Mouse (Mus musculus) limb, embryonic 14.5 days (tissue): ENCODE results near the gene 1110008L16Rik. TPM values are rescaled to one million over a fixed set of nuclear protein-coding genes. Genes with fewer than 3 reads are reported as not detected.
A peak's percentile ranks its signal among the peaks of the same experiment; 100 is the strongest.
"Not testable (repeated sequence)": the region's sequence is repeated elsewhere in the genome, so short reads cannot be mapped to it uniquely, and the experiment has no call there.

Experiments used
- ATAC-seq: fragments of 200-750 bp; cut with Nextera tagmentation; 2 replicates; pipeline ENCODE4 v1.8.0; 2017; ENCODE audit warnings: low read depth, moderate number of reproducible peaks, moderate TSS enrichment; ENCODE audit not compliant: low FRiP score
- DNase-seq: peaks from one replicate; pipeline ENCODE4 v3.0.0-alpha.2; 2015; ENCODE audit warnings: low spot score
- H3K27ac ChIP-seq: fragments of 300-500 bp; sonication (generic); replicated peaks from 2 replicates; pipeline ENCODE4 v1.5.1; 2014; ENCODE audit warnings: low read depth, mild to moderate bottlenecking, low read length, moderate library complexity, mixed read lengths
- H3K27me3 ChIP-seq: fragments of 300-500 bp; sonication (generic); 2 replicates; pipeline ENCODE4 v1.6.1; 2014; ENCODE audit warnings: low read length, mixed read lengths; ENCODE audit not compliant: control insufficient read depth, insufficient read depth
- H3K36me3 ChIP-seq: fragments of 300-500 bp; sonication (generic); 2 replicates; pipeline ENCODE4 v1.6.1; 2014; ENCODE audit warnings: mild to moderate bottlenecking, low read length, moderate library complexity, mixed read lengths; ENCODE audit not compliant: control insufficient read depth, insufficient read depth
- H3K4me1 ChIP-seq: fragments of 300-500 bp; sonication (generic); 2 replicates; pipeline ENCODE4 v1.6.1; 2014; ENCODE audit warnings: antibody characterized with exemption, low read length, mixed read lengths; ENCODE audit not compliant: control insufficient read depth, insufficient read depth
- H3K4me2 ChIP-seq: fragments of 300-500 bp; sonication (generic); replicated peaks from 2 replicates; pipeline ENCODE4 v1.6.1; 2014; ENCODE audit warnings: low read depth, mild to moderate bottlenecking, low read length, moderate library complexity; ENCODE audit not compliant: severe bottlenecking
- H3K4me3 ChIP-seq: fragments of 300-500 bp; sonication (generic); replicated peaks from 2 replicates; pipeline ENCODE4 v1.5.1; 2014; ENCODE audit warnings: low read length
- H3K9ac ChIP-seq: fragments of 300-500 bp; sonication (generic); 2 replicates; pipeline ENCODE4 v1.6.1; 2014; ENCODE audit warnings: mild to moderate bottlenecking, low read depth, low read length, moderate library complexity; ENCODE audit not compliant: severe bottlenecking
- H3K9me3 ChIP-seq: fragments of 300-500 bp; sonication (generic); 2 replicates; pipeline ENCODE4 v1.6.1; 2016; ENCODE audit warnings: low read length; ENCODE audit not compliant: control insufficient read depth
- POLR2A ChIP-seq: fragments of 200-500 bp; IDR thresholded peaks from 2 replicates; pipeline ENCODE4 v1.8.0; 2012; ENCODE audit warnings: inconsistent platforms, mild to moderate bottlenecking, moderate library complexity, borderline replicate concordance; ENCODE audit not compliant: insufficient read depth, insufficient read length; ENCODE audit errors: extremely low read depth
- WGBS: fragments of 180-500 bp; shearing (Covaris S2); extraction: QIAGEN DNeasy Blood & Tissue Kit; methylation state at CpG from one replicate; pipeline ENCODE4 v1.1.7; 2014; 5-methylcytosine and 5-hydroxymethylcytosine counted together
- polyA plus RNA-seq, 2 experiments: library from polyadenylated mRNA; depleted of rRNA in 1 of 2; stranded (reverse) in 1 of 2; unstranded in 1 of 2; fragments of >200 nt; fragmentation: Nextera tagmentation in 1 of 2; extraction: Ambion mirVana in 1 of 2; gene quantifications; 2 replicates each; pipeline versions ENCODE4 v1.2.1 to v1.2.3; 2012 to 2014

Gene 1110008L16Rik
- polyA plus RNA-seq, 2 experiments, result 10.5 to 12.6 TPM

DNA sequence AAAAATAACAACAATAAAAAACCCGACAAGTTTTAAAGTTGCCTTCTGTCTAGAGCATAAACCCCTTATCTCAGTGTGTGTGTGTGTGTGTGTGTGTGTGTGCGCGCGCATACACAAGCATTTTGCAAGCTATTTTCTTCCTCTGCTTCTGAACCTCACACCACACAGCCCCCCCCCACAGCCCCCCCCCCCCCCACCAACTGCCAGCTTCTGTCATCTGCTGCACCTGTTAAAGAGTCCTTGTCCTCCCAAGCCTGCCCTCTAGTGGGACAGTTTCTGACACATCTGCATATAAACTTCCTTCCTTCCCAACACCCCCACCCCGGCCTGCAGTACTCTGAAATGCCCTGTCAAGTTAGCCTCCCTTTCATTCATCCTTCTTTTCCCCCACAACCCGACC lies 89.1 kb downstream of the 1110008L16Rik start:
- 67% methylated on average over 6 of the region's 6 CpGs for WGBS
- 0 out of 2 replicates have a peak, but pooled peaks cover 2% of the 10 kb centered on the region for H3K4me1 ChIP-seq
- H3K36me3 ChIP-seq, result no peaks in the 10 kb centered on the region
- no peak overlapping the region for H3K4me3 ChIP-seq
- H3K27me3 ChIP-seq, result no peaks in the 10 kb centered on the region
- ATAC-seq (peak; percentile 63; the same call in 1 of the 2 replicates), DNase-seq (peak; percentile 20)
- H3K9ac ChIP-seq, result no peak overlapping the region
- no peak for TF ChIP-seq POLR2A
- no peak overlapping the region for H3K4me2 ChIP-seq
- H3K9me3 ChIP-seq, result no peaks in the 10 kb centered on the region
- H3K27ac ChIP-seq, result no peak overlapping the region

DNA sequence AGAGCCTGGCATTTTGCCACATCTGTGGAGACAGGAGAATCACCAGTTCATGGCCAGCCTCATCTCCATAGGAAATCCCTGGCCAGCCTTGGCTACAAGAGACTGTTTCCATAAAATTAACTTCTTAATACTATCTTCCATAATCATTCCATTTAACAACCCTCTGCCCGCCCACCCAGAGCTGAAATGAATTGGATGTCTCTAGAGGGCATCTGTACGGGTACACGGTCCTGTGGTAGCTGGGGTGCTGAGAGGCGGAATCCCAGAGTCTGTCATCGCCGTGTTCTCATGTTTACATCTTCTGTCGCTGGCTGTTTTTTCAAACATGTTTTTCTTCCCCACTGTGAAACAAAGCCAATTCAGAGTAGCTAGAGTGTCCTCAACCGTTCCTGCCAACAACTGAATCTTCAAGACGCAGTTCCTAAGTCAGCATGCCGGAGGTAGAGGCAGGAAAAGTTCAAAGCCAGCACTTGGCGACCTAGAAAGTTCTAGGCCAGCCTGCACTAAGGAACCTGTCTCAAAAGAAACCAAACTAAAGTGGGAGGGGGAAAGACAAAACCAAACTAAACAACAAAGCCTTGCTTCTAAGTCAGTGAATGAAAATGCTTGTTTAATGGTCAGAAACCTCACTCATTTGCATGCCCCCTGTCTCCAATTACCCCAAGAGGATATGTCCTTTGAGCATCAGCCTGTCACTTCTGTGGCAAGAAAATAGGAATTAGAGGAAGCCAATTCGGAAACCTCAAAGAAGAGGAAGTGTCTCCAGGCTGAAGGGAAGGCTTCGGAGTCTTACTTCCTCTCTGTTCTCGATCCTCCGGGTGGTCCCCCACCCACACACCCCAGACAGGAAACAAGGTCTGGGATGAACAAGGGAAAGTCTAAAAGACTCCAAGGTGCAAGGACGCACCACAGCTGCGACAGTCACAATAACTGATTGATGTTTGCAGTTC lies 90.0 kb downstream of the 1110008L16Rik start:
- TF ChIP-seq POLR2A, result no peak
- no peak for DNase-seq

DNA sequence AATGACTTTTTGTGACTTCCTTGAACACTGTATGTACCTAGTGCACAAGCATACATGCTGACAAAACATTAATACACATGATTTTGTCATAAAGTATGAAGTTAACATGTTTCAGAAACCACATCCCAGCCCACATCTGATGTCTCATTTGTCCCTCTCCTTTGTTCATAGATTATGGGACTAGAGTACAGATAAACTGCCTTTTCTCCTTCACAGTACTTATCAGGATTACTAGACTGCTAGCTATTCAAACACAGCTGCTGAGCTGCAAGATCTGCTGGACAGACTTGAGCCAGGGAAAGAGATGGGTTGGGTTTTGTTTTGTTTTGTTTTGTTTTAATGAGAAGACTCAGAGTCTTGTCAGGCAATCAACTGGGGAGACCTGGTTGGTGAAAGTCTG lies 92.7 kb downstream of the 1110008L16Rik start:
- ATAC-seq (no peak), DNase-seq (no peak)
- no peak for TF ChIP-seq POLR2A
- no peak overlapping the region for H3K27ac ChIP-seq
- no peaks in the 10 kb centered on the region for H3K9me3 ChIP-seq
- H3K4me2 ChIP-seq, result no peak overlapping the region
- H3K9ac ChIP-seq, result no peak overlapping the region
- H3K36me3 ChIP-seq, result no peaks in the 10 kb centered on the region
- H3K27me3 ChIP-seq, result no peaks in the 10 kb centered on the region
- no peak overlapping the region for H3K4me3 ChIP-seq
- H3K4me1 ChIP-seq, result no peaks in the 10 kb centered on the region

More for the DNA sequence above, 90.0 kb downstream of the 1110008L16Rik start:
- no peak for ATAC-seq
- Histone ChIP-seq H3K4me1 (no peaks in the 10 kb centered on the region), H3K9me3 (no peaks in the 10 kb centered on the region), H3K4me3 (no peak overlapping the region), H3K27me3 (no peaks in the 10 kb centered on the region), H3K36me3 (no peaks in the 10 kb centered on the region), H3K4me2 (no peak overlapping the region), H3K27ac (0 out of 2 replicates have a peak overlapping the region, but pooled peaks have one; percentile 14), H3K9ac (no peak overlapping the region)
- 78% methylated on average over 17 of the region's 17 CpGs for WGBS

DNA sequence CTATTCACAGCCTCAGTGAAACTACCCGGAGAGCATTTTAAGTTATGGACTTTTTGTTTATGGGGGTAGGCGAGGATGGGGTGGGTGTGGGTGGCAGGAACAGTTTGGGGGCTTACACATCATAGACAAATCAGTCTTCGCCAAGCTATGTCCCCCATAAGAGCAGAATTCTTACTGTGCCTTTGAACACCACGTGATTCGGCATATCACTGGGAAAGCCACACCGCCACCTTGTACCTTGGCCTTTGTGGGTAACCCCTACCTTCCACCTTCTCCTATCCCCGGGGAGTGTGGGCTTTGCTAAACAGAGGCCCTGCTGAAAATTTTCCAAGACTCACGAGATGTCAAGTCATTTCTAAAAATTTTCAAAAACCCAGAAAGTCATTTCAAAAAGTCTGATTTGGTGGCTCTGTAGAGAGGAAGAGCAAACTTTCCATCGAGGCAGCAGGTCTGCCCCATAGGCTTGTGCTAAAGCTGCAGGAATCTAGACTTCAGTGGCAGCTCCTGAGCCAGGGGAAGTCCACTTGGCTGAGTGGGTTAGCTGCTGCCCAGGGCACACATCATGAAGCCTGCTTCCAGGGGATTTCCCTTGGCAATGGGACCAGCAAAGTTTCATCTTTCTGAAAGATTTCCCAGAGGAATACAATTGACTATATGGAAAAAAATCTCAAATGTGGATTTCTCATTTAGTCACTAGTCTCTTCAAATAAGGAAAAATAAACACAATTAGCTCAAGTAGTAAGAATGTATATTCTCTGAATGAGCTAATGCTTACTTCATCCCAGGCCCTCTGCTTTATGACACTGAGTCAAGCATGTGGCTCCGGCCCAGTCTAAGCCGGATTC lies 93.6 kb downstream of the 1110008L16Rik start:
- DNase-seq (no peak), ATAC-seq (no peak)
- TF ChIP-seq POLR2A, result no peak
- H3K9ac ChIP-seq, result no peak overlapping the region
- no peak overlapping the region for H3K4me3 ChIP-seq
- H3K9me3 ChIP-seq, result no peaks in the 10 kb centered on the region
- WGBS, result 83% methylated on average over 11 of the region's 11 CpGs
- H3K4me1 ChIP-seq, result peaks cover 4% of the 10 kb centered on the region
- no peaks in the 10 kb centered on the region for H3K27me3 ChIP-seq
- H3K36me3 ChIP-seq, result no peaks in the 10 kb centered on the region
- no peak overlapping the region for H3K4me2 ChIP-seq
- H3K27ac ChIP-seq, result no peak overlapping the region

DNA sequence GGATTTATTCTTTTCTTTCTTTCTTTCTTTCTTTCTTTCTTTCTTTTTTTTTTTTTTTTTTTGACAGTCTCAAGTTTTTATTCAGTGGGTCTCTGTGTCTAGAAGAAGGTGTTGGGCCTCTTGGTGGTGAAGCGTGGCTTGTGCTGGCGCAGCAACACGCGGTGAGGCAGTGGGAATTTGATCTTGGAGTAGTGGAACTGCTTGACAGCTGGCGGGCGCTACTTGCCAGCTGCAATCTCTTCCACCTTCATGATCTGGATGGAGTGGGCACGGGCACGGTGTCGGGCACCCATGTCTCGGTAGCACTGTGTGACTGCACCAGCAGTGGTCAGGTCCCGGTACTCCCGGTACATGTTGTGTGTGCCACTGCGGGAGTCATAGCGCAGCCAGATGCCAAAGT lies 96.2 kb downstream of the 1110008L16Rik start:
- DNase-seq, H3K36me3 ChIP-seq, H3K9me3 ChIP-seq, H3K4me2 ChIP-seq, ATAC-seq, H3K9ac ChIP-seq, H3K4me3 ChIP-seq, H3K27ac ChIP-seq, H3K27me3 ChIP-seq: not testable (repeated sequence)
- peaks cover 13% of the 10 kb centered on the region for H3K4me1 ChIP-seq
- 91% methylated on average over 14 of the region's 14 CpGs for WGBS
